Mouse (Mus musculus): ENCODE results near the gene Gm20708. TPM values are rescaled to one million over a fixed set of nuclear protein-coding genes. Genes with fewer than 3 reads are reported as not detected.

The Gm20708 gene
- polyA plus RNA-seq, 1 experiment from 2014 or later: 0.78 TPM

- 85% methylated on average over 10 of the region's 10 CpGs for WGBS
These were observed 34.5 kb upstream of the Gm20708 start for GRCm38 (mm10) chr11:117774925-117775324.

GRCm38 (mm10) chr11:117775540-117775939, 33.9 kb upstream of the Gm20708 start:
- no peaks in the 10 kb centered on the region for H3K9me3 ChIP-seq
- peaks cover 73% of the 10 kb centered on the region for H3K36me3 ChIP-seq
- no peaks in the 10 kb centered on the region for H3K27me3 ChIP-seq (replicated peaks)
- ATAC-seq (ENCODE audit: extremely low read depth, insufficient number of reproducible peaks, low FRiP score, low TSS enrichment): no peak
- H3K4me1 ChIP-seq: peaks cover 32% of the 10 kb centered on the region
- no peak overlapping the region for H3K4me3 ChIP-seq
- H3K4me2 ChIP-seq: no peak overlapping the region
- no peak overlapping the region for H3K9ac ChIP-seq
- H3K27ac ChIP-seq (replicated peaks): no peak overlapping the region
- WGBS: 88% methylated on average over 12 of the region's 13 CpGs

More at GRCm38 (mm10) chr11:117774925-117775324, 34.5 kb upstream of the Gm20708 start:
- H3K27ac ChIP-seq (replicated peaks): no peak overlapping the region
- ATAC-seq (ENCODE audit: extremely low read depth, insufficient number of reproducible peaks, low FRiP score, low TSS enrichment): no peak
- H3K4me3 ChIP-seq: no peak overlapping the region
- no peaks in the 10 kb centered on the region for H3K9me3 ChIP-seq
- peaks cover 78% of the 10 kb centered on the region for H3K36me3 ChIP-seq
- peaks cover 26% of the 10 kb centered on the region for H3K4me1 ChIP-seq
- H3K27me3 ChIP-seq (replicated peaks): no peaks in the 10 kb centered on the region
- H3K9ac ChIP-seq: no peak overlapping the region
- no peak overlapping the region for H3K4me2 ChIP-seq

GRCm38 (mm10) chr11:117776085-117776792, 33.2 kb upstream of the Gm20708 start:
- Histone ChIP-seq H3K9ac (no peak overlapping the region), H3K9me3 (no peaks in the 10 kb centered on the region), H3K27ac (replicated peaks) (no peak overlapping the region), H3K36me3 (peaks cover 68% of the 10 kb centered on the region), H3K4me3 (no peak overlapping the region), H3K27me3 (replicated peaks) (no peaks in the 10 kb centered on the region), H3K4me1 (peaks cover 39% of the 10 kb centered on the region), H3K4me2 (no peak overlapping the region)
- WGBS: 86% methylated on average over 14 of the region's 14 CpGs
- no peak for ATAC-seq (ENCODE audit: extremely low read depth, insufficient number of reproducible peaks, low FRiP score, low TSS enrichment)

- Histone ChIP-seq H3K9me3 (no peaks in the 10 kb centered on the region), H3K9ac (no peak overlapping the region), H3K27me3 (replicated peaks) (no peaks in the 10 kb centered on the region), H3K4me3 (no peak overlapping the region), H3K27ac (replicated peaks) (no peak overlapping the region), H3K4me1 (peaks cover 48% of the 10 kb centered on the region), H3K36me3 (peaks cover 59% of the 10 kb centered on the region), H3K4me2 (no peak overlapping the region)
- 89% methylated on average over 5 of the region's 5 CpGs for WGBS
- no peak for ATAC-seq (ENCODE audit: extremely low read depth, insufficient number of reproducible peaks, low FRiP score, low TSS enrichment)
These were observed 32.4 kb upstream of the Gm20708 start for GRCm38 (mm10) chr11:117777111-117777510.

DNA sequence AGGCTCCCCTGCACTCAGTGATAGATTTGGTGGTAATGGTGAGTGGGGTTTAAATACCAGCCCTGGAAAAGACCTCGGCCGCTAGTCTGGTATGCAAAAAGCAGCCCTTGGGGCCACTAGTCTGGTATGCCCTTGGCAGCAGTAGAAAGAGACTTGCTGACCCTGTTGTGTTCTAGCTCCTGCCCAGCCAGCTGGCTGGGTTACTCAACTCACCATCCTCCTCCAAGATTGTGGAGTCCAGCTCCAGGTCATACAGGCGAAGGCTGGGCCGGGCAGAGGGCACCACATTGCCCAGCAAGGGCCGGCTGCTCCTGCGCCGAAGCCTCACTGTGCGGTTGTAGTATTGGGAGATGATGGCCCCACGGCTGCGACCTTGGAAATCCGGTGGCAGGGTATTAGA, 31.4 kb upstream of the Gm20708 start:
- Histone ChIP-seq H3K27me3 (replicated peaks) (no peaks in the 10 kb centered on the region), H3K4me3 (peak overlapping the region; percentile 62; the same call in 1 of the 2 replicates), H3K4me2 (peak overlapping the region; percentile 100), H3K36me3 (peaks cover 50% of the 10 kb centered on the region), H3K27ac (replicated peaks) (no peak overlapping the region), H3K9ac (0 out of 2 replicates have a peak overlapping the region, but pooled peaks have one; percentile 3), H3K9me3 (no peaks in the 10 kb centered on the region), H3K4me1 (peaks cover 57% of the 10 kb centered on the region)
- 90% methylated on average over 11 of the region's 11 CpGs for WGBS
- no peak for ATAC-seq (ENCODE audit: extremely low read depth, insufficient number of reproducible peaks, low FRiP score, low TSS enrichment)

DNA sequence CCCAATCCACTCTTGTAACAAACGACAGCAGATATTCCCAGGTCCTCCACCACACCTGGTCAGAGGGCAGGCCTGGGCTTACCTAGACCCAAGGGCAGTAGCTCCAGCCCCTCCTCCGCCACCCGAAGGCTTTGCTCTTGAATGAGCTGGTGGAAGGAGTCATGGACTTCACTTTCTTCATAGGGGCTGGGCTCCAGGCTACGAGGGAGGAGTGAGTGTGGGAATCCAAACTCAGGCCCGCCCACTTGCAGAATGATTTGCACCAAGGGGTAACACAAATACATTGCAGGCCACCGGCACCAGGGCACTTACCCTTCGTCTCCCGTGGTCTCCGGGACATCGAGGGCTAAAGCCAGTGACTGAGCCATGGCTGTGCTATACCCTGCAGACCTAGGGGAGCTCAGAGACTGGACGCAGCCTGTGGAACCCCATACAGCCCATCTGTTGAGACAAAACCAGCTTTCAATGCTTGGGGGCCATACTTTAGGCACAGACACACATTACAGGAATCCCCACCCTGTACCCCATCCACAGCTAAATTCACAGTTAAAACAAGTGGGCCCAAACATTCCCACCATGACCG, 30.5 kb upstream of the Gm20708 start:
- Histone ChIP-seq H3K4me2 (peak overlapping the region; percentile 100), H3K9ac (peak overlapping the region; percentile 89), H3K4me1 (peaks cover 66% of the 10 kb centered on the region), H3K27ac (replicated peaks) (peak overlapping the region; percentile 97), H3K36me3 (peaks cover 41% of the 10 kb centered on the region), H3K9me3 (no peaks in the 10 kb centered on the region), H3K4me3 (peak overlapping the region; percentile 62), H3K27me3 (replicated peaks) (0 out of 2 replicates have a peak, but pooled peaks cover 7% of the 10 kb centered on the region)
- 48% methylated on average over 12 of the region's 12 CpGs for WGBS
- no peak for ATAC-seq (ENCODE audit: extremely low read depth, insufficient number of reproducible peaks, low FRiP score, low TSS enrichment)

DNA sequence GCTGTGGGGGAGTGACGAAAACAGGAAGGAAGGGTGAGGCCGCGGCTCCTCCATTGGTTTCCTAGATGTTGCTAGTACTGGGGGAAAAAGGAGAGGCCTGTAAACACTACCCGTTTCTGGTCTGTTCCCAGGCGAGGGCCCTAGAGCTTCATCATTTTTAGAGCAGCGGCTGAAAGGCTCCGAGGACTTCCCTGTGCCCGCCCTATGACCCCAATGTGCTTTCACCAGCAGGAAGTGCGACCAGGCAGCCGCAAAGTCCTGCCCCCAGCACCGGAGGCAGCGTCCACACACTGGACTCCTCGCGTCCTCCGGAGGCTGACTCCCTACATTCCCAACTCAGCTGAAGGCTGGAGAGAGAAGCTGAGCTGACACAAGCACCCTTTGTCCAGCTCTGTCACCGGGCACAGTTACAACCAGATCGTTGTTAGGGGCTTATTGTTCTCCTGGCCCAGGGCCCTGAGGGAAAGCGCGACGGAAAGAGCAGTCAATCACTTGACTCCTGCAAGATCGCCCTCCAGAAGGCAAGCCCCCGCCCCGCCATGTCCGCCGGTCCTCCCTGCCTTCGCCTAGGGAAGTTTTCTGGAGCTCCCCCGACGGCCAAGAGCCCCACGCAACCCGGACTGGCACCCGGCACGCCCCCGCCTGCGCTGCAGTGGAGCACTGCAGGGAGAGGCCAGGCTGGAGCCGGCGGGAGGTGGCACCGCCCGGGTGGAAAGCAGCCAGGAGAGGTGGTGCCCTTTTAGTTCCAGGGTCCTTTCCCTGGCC, 29.9 kb upstream of the Gm20708 start:
- Histone ChIP-seq H3K4me3 (peak overlapping the region; percentile 62), H3K4me2 (peak overlapping the region; percentile 100), H3K9me3 (no peaks in the 10 kb centered on the region), H3K27ac (replicated peaks) (peak overlapping the region; percentile 97), H3K4me1 (peaks cover 66% of the 10 kb centered on the region), H3K36me3 (peaks cover 35% of the 10 kb centered on the region), H3K9ac (peak overlapping the region; percentile 89), H3K27me3 (replicated peaks) (peaks cover 14% of the 10 kb centered on the region; the same call in 1 of the 2 replicates)
- ATAC-seq (ENCODE audit: extremely low read depth, insufficient number of reproducible peaks, low FRiP score, low TSS enrichment): peak; percentile 33
- WGBS: 2% methylated on average over 38 of the region's 38 CpGs

DNA sequence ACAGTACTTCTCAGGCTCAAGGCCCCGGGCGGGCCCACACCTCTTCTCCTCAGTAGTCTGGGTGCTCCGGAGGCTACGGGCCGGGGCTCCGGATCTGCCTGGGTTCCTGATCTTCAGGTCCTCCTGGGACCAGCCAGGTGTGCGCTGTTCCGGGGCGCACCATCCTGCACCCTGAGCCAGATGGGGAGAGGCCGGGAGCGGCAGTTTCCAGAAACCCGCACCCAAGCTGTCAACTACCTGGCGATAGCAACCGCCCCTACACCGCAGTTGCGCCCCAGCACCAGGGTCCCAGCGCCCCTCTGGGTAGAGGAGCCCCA, 29.3 kb upstream of the Gm20708 start:
- Histone ChIP-seq H3K4me3 (peak overlapping the region; percentile 62), H3K27ac (replicated peaks) (peak overlapping the region; percentile 97), H3K36me3 (peaks cover 30% of the 10 kb centered on the region), H3K4me2 (peak overlapping the region; percentile 100), H3K4me1 (peaks cover 66% of the 10 kb centered on the region), H3K27me3 (replicated peaks) (peaks cover 14% of the 10 kb centered on the region; the same call in 1 of the 2 replicates), H3K9me3 (no peaks in the 10 kb centered on the region), H3K9ac (peak overlapping the region; percentile 89)
- ATAC-seq (ENCODE audit: extremely low read depth, insufficient number of reproducible peaks, low FRiP score, low TSS enrichment): no peak; the same call in 1 of the 2 replicates
- WGBS: 2% methylated on average over 17 of the region's 17 CpGs

DNA sequence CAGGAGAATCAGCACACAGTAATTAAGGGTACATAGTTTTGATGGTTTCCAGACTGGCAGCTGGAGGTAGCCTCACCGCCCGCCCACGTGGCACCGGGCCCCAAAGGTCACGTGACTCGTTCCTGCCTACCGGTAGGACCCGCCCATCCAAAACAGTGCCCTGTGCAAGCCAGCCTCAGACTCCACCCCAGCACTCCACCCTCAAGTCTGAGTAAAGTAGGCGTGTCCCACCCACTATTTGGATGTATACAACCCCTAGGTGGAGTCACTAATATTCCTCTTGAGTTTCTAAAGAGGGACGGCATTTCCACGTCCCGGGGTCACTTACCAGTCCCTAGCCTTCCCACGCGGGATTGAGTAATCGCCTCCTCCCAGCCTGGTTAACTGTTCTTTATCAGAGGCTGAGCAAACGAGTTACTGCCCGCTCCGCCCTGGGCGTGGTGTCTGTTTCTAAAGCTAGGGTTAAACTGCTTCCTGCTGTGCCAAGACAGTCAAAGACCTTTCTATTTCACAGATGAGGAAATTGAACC, 28.8 kb upstream of the Gm20708 start:
- peaks cover 66% of the 10 kb centered on the region for H3K4me1 ChIP-seq
- H3K27ac ChIP-seq (replicated peaks): peak overlapping the region; percentile 97
- WGBS: under 1% methylated on average over 19 of the region's 19 CpGs
- peak; percentile 64 for ATAC-seq (ENCODE audit: extremely low read depth, insufficient number of reproducible peaks, low FRiP score, low TSS enrichment)
- H3K9ac ChIP-seq: peak overlapping the region; percentile 89
- H3K27me3 ChIP-seq (replicated peaks): peaks cover 17% of the 10 kb centered on the region; the same call in 1 of the 2 replicates
- H3K4me3 ChIP-seq: peak overlapping the region; percentile 62
- peak overlapping the region; percentile 100 for H3K4me2 ChIP-seq
- H3K36me3 ChIP-seq: peaks cover 25% of the 10 kb centered on the region
- no peaks in the 10 kb centered on the region for H3K9me3 ChIP-seq

DNA sequence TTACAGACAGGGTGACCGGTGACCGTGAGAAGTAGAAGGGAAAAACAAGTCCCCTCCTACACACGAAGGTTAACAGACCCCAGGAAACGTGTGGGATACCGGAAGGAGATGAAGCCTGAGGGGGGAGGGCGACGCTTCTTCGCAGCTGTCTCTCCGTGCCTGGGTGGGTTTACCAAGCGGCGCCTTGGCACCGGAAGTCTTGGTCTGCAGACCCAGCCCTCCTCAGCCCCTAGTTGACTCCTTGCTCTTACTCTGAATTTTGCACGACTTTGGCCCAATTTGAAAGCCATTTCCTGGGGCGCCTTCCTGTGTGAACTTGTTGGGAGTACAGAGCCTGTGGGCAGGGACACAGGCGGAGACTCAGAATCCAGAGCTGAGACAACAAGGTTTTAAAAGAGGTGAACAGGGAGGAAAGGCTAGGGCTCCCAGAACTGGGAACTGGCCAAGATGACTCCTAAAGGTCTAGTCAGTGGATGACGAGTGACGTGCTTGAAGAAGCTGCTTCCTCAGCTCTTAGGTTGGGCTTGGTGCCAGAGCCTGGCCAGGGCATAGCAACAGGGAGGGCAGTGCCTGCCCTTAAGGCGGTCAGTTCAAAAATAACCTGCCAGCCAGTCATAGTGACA, 28.2 kb upstream of the Gm20708 start:
- H3K4me2 ChIP-seq: peak overlapping the region; percentile 100
- no peaks in the 10 kb centered on the region for H3K9me3 ChIP-seq
- peak overlapping the region; percentile 89 for H3K9ac ChIP-seq
- 16% methylated on average over 18 of the region's 18 CpGs for WGBS
- peak overlapping the region; percentile 62 for H3K4me3 ChIP-seq
- H3K27ac ChIP-seq (replicated peaks): peak overlapping the region; percentile 97
- ATAC-seq (ENCODE audit: extremely low read depth, insufficient number of reproducible peaks, low FRiP score, low TSS enrichment): peak; percentile 11; the same call in 1 of the 2 replicates
- H3K4me1 ChIP-seq: peaks cover 66% of the 10 kb centered on the region
- peaks cover 18% of the 10 kb centered on the region for H3K36me3 ChIP-seq
- peaks cover 17% of the 10 kb centered on the region; the same call in 1 of the 2 replicates for H3K27me3 ChIP-seq (replicated peaks)
